Mouse (Mus musculus): ENCODE results near the gene Rgl1.

The Rgl1 gene

DNA sequence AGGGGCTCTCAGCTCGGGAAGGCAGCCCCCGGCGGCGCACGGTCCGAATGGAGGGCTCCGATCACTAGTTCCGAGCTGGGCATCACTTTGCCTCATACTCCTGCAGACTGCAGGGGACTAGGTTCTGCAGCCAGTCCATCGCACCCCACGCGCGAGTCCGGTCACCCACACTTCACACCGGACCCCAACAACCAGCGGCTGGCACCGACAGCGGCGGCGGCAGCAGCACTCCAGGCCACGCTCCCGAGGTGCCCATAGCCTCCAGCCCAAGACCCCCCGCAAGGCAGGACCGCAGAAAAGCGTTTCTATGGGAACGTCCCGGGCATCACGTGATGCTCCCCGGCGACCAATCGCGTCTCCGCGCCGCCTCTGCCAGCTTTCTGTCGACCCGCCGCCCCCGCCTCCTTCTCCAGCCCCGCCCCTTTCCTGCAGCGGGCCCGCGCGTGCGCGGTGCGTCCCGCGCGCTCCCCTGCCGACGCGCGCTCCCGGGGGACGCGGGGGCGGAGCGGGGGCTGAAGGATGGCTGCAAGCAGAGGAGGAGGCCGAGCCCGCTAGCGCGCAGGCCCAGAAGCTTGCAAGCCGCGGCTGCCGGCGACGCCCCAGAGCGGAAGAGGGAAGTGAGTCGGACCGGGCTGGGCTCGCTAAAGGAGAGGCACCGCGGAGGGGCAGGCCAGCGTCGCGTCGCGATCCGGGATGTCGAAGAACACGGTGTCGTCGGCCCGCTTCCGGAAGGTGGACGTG is at the start of gene Rgl1, which contains the start of gene Arpc5:
Gene Rgl1 (minus strand): TSS at position 320 of the 741 bp plus-strand sequence.
Gene Arpc5 (plus strand): TSS at position 511 of the 741 bp plus-strand sequence.
- peak; percentile 95 to 96 for DNase-seq (ENCODE audit: low spot score in 2 of 2)

DNA sequence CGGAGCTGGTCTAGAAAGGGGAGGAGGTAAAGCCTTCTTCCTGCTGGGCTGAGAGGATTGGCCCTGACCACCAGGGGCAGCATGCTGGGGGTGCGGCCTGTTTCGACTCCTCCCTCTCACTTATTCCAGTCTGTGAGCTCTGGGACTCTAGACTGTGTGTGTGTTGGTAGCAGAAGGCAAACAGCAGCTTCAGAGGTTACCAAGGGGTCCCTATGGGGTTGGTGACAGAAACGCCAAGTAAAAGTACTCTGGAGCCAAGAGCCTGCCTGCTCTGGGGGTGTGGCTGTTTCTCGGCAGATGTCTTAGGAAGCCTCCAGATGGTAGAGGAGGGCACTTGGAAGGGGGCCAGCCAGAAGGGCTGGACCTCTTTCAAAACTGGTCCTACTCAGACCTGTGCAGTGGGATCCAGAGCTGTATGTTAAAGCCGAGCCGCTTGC is 49.1 kb upstream of the Rgl1 start:
- DNase-seq (ENCODE audit: low spot score in 2 of 2), result no peak

DNA sequence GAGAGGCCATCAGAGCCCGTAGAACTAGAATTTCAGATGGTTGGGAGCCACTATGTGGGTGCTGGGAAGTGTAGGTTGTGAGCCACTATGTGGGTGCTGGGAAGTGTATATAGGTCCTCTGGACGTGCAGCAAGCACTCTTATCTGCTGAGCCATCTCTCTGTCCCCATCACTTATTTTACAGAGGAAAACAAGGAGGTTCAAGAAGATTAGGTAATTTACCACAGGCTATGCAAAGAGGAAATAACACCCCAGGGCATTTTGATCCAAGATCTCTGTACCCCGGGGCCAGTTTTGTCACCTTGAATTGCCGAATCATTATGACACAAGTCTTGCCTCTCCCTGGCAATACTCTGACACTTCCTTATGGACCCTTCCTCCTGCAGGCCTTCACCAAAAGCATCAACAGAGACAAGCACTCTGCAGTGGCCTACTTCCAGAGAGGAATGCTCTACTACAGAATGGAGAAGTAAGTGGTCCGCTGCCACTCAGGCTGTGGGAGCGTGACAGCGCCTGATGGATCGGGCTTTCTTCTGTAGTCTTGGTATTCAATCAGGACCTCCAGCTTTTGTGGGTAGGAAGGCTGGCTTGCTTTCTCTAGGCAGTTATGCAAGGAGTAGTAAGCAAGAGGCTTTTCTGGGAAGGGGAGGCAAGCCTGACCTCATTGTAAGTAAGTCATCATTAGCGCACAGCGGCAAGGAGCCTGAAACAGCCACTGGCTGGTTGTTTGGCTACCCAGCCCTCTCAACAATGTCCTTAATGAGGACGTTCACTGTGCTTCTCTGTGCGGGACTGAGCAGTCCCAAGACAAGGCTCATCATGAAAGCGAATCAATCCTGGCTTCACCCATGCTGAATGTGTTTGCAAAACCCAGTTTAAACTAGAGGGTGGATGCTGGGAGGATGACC is 44.6 kb upstream of the Rgl1 start:
- DNase-seq (ENCODE audit: low spot score in 2 of 2), result no peak

DNA sequence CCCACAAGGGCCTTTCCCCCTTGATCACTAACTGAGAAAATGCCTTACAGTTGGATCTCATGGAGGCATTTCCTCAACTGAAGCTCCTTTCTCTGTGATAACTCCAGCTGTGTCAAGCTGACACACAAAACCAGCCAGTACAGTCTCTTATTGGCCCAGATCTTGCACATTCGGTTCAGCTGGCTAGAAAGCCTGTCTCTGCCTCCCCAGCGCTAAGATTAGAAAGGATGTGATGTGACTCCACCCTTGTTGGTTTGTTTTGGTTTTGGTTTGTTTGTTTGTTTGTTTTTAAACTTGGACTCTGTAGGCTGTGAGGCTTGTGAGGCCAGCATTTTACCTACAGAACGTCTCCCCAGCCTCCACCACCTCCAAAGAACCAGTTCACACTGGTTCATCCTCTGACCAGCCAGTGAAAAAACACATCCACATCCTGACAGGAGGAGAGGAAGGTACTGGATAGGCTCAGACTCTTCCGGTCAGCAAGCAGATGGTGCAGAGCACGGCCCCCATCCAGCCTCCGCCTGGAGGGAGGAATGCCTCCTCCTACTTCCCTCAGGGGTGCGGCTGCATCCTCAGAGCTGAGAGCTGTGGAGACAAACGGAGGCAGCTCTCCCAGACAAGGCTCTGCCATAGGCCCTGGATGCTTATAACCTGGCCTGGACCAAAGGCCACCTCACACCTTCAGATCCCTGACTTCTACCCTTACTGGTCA is 43.5 kb upstream of the Rgl1 start:
- DNase-seq (ENCODE audit: low spot score in 2 of 2), result no peak

DNA sequence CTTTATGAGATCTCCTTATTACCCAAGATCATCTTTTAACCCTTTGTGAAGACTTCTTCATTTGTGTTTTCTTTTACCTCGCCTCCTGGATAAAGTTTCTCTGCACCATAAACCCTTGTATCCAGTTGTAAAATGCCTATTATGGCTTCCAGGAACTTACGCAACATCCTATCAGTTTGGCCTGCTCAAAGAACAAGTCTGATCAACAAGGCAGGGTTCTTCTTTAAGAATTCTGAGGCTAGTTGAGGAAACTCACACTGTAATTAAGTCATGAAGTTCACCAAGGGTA is 42.2 kb upstream of the Rgl1 start:
- DNase-seq (ENCODE audit: low spot score in 2 of 2), result no peak

DNA sequence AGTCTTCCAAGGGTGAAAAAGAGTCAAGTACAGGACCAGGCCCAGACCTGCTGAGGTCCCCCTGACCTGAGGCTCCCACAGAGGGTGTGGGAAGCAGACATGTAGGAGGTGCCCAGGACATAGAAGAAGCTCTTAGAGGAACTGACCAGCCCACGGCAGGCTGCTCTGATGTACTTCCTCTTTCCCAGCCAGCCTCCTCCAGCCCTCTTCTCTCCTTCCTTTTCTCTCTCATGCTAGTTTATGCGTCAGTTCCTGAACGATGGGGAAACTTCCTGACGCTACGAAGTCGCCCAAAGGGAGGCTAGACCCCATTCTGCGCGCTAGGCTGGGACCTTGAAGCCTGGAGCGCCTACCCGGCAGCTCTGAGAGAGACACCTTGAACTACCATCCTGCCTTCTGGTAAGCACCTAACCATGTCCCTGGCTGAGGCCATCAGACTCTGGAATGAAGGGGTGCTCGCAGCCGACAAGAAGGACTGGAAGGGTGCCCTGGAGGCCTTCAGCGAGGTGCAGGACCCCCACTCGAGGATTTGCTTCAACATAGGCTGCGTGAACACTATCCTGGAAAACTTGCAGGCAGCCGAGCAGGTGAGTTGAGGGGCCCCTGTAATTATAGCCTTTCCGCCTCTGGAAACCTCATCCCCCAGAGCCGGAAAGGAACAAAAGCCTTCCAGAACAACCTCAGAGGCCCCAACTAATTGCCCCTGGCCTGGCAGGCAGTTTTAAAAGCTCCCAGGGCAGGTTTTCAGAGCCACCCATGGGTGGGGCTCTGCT is 41.7 kb upstream of the Rgl1 start:
- no peak for DNase-seq (ENCODE audit: low spot score in 2 of 2)

DNA sequence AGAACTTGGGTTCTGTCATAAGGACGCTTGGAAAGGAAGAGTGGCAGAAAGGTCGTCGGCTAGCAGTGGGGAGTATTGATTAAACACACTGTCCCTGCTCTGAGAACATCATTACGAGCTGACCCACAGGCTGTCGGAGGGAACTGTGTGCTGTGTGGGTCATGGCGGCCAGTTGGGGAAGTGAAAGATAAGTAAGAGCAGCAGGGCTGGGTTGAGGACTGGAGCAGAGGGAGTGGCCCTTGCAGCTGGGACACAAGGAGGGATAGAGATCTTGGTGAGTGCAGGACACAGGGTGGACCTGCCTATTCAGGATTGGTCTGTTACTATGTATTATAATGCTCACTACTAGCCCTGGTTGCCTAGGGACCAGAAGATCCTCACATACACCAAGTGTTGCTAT is 38.8 kb upstream of the Rgl1 start:
- no peak for DNase-seq (ENCODE audit: low spot score in 2 of 2)

DNA sequence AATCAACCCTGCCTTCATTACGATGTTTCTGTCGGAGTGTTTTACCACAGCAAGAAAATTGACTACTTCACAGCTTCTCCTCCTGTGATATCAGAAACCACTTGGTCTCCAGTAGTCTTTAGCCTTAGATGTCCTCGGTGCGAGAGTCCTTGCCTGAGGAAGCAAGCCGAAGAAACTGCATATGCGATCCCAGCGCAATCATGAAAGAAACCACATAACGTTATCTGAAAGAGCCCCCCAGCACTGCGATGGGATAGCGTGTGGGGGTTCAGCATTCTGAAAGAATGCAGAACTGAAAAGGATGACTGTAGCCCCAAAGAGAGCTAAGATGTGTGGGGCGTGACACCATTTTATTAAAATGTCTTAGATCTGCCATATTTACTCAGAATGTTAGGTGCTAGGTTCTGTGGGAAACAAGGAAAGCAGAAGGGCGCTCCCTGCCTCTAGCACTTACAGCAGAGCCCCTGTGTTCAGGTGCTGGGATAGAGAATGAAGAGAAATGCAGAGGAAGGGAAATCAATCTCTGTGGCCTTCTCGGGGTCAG is 34.6 kb upstream of the Rgl1 start:
- DNase-seq (ENCODE audit: low spot score in 2 of 2), result no peak

DNA sequence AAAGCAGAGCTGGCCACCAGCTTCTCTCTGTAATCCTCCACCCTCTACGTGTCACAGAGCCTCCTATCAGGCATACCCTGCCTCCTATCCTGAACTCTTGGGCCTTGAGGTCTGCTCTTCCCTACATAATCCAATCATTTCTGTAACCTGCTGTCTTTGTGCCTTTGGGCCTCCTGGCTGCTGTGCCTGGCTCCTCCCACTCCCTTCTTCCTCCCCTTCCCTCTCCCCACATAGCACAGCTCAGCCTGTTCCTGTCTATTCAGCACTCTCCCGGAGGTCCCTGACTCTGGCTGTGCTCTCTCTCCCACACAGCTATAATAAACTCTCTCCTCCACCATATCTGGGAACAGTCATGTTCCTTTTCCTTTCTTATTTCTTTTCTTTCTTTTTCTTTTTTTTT is 33.7 kb upstream of the Rgl1 start, which contains the start of gene Ncf2:
Gene Ncf2 (plus strand): TSS at position 298 of the 400 bp plus-strand sequence.
- DNase-seq (ENCODE audit: low spot score in 2 of 2), result no peak

DNA sequence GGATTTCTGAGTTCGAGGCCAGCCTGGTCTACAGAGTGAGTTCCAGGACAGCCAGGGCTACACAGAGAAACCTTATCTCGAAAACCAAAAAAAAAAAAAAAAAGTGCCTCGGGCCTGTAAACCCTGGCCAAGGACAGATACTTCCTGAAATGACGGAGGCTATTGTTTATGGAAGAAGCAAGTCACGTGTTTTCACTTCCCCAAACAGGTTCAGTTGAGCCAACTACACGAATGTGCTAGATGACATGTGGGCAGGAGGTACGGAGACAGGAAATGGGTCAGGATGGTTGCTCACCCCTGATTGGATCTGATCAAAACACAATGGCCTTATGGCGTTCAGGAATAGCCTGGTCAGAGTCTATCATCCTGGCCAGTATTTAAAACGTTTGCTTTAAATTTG is 32.0 kb upstream of the Rgl1 start:
- DNase-seq (ENCODE audit: low spot score in 2 of 2), result no peak

DNA sequence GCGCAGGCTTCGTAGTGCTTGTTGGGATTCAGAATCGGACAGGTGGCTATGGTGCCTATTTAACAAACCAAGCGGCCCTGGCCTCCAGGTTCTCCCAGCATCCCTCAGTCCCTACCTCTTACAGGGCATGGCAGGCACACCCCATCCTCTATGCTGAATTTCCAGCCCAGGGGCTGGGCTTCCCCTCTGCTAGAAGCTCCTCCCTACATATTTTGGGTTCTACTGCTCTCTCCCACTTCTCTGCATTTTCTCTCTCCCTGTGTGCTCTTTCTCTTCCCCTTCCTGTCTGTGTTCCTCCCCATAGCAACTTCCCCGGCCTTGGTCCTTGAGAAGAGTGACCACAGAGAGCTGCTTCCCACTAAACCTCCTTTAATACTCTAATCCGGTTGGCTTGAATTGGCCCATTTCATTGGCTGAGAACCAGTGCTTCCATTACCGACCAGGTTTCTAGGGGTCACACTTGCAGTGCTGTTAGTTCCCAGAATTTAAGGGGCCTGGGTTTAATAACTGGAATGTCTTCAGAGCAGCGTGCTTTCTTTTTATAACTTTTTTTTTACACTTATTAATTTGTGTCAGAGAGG is 30.6 kb upstream of the Rgl1 start:
- no peak for DNase-seq (ENCODE audit: low spot score in 2 of 2)

DNA sequence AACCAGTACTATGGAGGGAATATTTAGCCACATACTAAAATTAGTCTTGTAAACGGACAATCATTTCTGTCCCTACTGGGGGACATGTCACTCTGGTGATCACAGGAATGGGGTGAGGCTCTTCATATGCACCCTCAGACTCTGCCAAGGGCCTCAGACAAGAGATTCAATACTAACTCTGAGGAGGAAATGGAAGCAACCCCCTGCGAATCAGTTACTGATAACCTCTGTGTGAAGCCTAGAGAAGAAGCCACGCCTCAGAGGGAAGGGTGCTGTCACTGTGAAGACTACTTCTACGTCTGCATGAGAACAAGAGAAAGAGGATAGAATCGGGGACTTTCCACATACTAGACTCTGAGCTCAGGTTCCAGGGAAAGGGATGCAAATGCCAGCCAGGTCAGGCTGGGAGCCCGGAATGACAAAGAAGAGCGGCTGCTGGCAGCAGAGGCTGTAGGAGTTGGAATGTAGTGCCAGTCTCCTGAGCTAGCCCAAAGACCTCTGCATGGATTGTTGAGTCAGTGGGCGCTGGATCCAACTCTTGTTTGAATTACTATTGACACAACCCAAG is 29.6 kb upstream of the Rgl1 start:
- no peak for DNase-seq (ENCODE audit: low spot score in 2 of 2)

DNA sequence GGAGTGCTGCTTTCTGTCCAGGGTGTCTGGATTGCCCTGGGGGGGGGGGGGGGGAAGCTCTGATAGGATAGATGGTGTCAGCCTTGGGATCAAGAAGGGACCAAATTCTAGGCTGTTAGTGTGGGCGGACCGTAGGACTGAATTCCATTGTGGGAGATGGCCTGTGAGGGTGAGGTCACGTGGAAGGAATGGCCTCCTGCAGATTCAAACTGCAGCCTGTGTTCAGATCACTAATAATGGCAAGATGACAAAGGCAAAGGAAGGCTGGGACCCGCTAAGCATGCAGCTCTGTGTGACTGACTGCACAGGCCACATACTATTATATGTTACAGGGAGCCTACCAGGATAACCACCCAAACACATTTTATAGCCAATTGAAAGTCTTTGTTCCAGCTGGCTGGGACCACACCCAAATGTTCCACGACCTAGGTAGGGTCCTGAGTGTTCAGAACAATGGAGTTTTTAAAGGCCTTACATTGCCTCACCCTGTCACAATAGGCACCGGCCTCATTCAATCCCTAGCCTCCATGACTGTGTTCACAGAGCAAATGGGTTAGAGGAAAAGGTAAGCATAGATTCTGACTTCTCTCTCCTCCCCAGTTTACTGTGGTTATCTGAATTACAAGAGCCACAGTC is 27.5 kb upstream of the Rgl1 start:
- no peak for DNase-seq (ENCODE audit: low spot score in 2 of 2)

DNA sequence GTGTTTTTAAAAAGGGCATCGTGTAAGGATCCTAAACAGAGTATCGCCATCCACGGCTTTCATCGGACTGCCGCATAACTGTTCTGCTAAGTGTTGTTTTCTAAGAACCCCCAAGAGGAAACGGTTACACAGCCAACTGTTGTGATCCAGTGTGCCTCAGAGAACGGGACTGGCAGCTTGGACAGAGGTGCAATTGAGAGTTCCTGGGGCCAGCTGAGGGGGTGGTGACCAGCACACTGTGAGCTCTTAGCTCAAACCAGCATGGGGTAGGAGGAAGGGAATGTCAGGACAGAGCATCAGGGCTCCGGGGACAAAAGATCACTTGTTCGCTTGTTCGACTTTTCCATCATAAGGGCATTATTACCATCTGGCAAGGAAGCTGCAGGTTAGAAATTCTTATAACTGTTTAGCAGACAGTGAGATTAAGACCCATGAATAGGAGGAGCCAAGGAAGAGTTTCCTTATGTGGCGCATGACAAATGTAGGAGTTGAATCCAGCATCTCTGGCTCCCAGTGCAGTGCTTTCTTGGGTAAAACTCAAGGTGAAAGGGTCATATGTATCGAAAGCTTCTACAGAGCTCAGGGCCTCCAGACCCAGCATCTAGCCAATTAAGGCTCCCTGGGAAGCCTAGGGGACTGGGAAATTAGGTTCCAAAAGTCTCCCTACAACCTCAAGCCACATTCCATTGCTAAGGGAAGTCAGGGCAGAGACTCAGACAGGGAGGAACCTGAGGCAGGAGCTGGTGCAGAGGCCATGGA is 26.8 kb upstream of the Rgl1 start:
- no peak for DNase-seq (ENCODE audit: low spot score in 2 of 2)

DNA sequence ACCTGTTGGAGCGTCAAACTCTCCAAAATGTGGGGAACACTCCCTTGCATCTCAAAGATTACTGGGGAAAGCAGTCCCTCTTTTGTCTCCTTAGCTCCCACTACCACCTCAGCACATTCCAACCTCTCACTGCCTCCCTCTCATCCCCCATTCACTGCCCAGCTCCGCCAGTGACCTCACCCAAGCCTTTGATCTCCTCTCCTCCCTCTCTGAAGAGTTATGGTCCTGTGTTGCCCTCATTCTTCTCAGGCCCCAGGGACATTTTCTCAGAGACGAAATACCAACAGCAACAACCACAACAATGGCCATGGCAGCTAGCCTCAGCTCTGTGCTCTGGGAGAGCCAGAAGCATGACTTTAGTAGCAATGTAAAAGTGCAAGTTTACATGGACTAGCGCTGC is 25.1 kb upstream of the Rgl1 start:
- no peak for DNase-seq (ENCODE audit: low spot score in 2 of 2)

DNA sequence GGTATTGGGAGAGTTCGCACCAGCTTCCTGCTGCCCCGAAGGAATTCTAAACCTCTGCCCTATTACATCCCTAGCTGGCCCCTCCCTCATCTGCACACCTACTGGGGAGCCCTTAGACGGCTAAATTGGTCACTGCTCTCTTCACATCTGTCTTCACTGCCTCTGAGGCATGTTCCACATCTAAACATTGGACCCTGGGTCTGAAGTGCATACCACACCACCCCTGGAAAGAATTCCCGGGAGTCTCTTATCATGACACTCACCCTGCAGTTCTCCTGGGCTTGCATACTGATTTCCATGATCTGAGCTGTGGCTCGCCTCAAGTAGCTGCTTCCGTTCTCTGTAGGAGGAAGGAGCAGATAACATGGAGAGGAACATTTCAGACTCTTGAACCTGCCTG is 24.7 kb upstream of the Rgl1 start:
- DNase-seq (ENCODE audit: low spot score in 2 of 2), result no peak

DNA sequence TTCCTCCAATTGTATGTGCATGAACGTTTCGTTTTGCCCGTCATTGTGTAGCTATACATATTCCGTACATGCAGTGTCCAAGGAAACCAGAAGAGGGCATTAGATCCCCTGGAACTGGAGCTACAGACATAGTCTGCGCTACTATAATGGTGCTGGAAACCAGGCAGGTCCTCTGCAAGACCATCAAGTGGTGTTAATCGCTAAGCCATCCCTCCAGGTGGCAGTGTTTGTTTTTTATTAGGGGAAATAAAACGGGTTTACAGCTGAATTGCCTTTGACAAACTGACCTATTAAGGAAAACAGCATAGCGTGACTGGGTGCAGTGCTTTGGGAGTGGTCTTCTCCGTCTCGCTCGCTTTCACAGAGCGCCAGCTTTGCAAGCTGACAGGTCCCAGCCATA is 24.1 kb upstream of the Rgl1 start:
- DNase-seq (ENCODE audit: low spot score in 2 of 2), result peak in 1 of 2 experiments; percentile 14

DNA sequence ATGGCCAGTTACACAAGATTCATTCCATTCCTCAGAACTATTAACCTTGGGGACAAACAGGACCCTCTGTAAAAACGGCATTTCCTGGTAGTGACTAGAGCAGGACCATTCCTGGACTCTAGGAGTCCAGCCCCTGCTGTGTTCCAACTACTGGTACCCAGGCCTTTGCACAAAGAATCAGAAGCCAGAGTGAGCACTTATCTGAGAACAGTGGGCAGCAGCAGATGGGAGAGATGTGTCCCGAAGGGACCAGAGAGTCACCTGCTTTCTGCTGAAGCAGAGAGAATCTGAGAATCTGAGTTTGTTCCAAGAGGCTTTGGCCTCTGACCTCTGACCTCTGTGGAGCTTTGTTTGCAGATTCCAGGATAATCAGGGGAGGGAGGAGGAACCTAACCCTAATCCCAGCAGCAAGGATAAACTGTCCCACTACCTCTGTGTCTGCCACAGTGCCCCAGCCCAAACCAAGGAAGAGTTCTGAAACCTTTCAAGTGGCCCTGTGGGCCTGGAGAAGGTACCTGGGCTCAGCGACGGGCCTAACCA is 22.0 kb upstream of the Rgl1 start:
- no peak for DNase-seq (ENCODE audit: low spot score in 2 of 2)

DNA sequence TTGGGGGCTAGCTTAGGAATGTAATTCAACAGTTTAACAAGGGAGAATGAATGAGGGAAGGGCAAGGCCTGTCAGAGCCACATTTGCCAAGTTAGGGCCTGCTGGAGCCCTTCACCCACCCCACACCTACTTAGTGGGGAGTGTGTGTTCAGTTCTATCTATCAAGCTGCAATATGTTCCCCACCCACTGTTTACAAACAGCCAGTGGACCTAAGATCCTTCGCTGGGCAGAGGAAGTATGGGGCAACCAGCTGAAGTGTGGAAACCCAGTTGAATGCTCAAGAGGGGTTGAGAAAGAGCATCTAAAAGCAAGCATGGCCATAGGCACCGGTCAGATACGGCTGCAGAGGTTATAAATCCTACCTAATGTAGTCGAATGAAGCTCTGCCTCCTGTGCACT is 20.8 kb upstream of the Rgl1 start:
- no peak for DNase-seq (ENCODE audit: low spot score in 2 of 2)

Measured in right cerebral cortex, adult 2 months (tissue).